Mouse (Mus musculus): ENCODE measurements around the gene Vcan. TPM values are rescaled to one million over a fixed set of nuclear protein-coding genes. Genes with fewer than 3 reads are reported as not detected.

Gene Vcan
- polyA plus RNA-seq, 1 experiment from 2014 or later, result 71.8 TPM

DNA sequence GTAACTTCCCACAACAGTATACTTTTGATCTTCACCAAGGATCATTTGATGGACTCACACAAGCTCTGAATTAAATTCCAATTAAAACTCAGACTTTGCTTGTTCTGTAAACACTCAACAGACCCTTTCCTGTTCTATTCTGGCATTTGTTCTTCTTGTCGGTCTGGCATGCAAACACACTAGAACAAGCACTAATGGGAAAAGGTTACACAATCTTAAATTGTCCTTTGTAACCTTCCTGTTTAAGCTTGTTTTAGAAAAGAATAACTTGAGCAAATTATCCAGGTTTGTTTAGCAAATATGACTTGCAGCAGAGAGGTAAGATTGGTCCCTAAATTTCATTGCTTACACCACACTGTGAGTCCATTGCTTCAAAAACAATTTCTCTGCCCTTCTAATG lies 89.5 kb downstream of the Vcan start:
- ATAC-seq (ENCODE audit: insufficient number of reproducible peaks, insufficient read depth, low FRiP score, low read depth), result no peak
- H3K27ac ChIP-seq (replicated peaks in 1 of 2; ENCODE audit: control insufficient read depth in 1 of 2, insufficient read depth in 1 of 2, low read depth in 2 of 2, low read length in 2 of 2), result no peak overlapping the region
- WGBS, result 35% methylated on average over 1 of the region's 1 CpGs

DNA sequence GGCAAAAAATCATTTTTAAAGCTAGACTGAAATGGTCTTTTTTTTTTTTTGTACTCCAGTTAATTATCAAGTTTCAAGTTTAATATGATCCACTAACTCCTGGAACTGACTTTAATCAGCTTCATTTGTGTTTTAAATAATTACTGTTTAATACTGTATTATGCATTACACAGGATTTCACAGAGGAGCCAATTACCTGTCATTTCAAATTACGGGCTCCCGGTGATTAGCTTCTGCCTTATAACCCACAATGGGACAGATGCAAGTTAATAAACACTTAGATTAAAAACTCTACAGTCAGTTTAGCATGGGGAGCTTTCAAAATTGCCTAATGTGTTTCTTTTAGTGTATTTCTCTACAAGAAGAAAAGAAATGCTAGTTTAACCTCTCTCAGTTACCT lies 96.7 kb downstream of the Vcan start:
- 85% methylated on average over 2 of the region's 2 CpGs for WGBS
- no peaks in the 10 kb centered on the region for H3K4me1 ChIP-seq (ENCODE audit: control insufficient read depth in 2 of 2, insufficient read depth in 2 of 2, low read length in 2 of 2)
- ATAC-seq (ENCODE audit: insufficient number of reproducible peaks, insufficient read depth, low FRiP score, low read depth), result no peak

More for the DNA sequence above, 89.5 kb downstream of the Vcan start:
- H3K36me3 ChIP-seq (ENCODE audit: control insufficient read depth, insufficient read depth, low read length), result peaks cover 29% of the 10 kb centered on the region
- no peaks in the 10 kb centered on the region for H3K9me3 ChIP-seq (ENCODE audit: control insufficient read depth, low read length)
- no peak overlapping the region for H3K9ac ChIP-seq (ENCODE audit: low read length)
- peaks cover 0 to 7% of the 10 kb centered on the region in 2 experiments; a peak in 1 of 4 replicates for H3K4me1 ChIP-seq (ENCODE audit: control insufficient read depth in 2 of 2, insufficient read depth in 2 of 2, low read length in 2 of 2)
- no peak overlapping the region for H3K4me2 ChIP-seq (ENCODE audit: low read length)
- no peak overlapping the region for H3K4me3 ChIP-seq (ENCODE audit: control insufficient read depth in 1 of 2, insufficient read depth in 1 of 2, low read depth in 1 of 2, low read length in 2 of 2)
- H3K27me3 ChIP-seq (ENCODE audit: control insufficient read depth, insufficient read depth, low read length), result no peaks in the 10 kb centered on the region

DNA sequence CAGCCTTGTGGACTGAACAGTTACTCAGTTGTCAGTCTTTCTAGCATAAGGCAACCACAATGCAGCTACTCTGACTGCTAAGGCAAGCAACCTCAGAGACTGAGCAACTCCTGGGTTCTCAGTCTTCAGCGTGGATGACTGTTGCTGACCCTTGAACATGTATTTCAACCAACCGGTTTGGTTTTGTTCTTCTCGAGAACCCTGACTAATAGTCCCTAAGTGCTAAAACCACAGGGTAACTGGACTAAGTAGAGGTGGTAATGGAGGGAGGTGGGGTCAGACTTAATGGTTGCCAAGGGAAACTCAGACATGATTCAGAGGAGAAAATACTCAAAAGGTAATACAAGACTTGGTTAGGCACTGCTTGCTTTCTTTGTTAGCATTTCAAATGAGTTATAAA lies 105.3 kb downstream of the Vcan start:
- Histone ChIP-seq H3K36me3 (ENCODE audit: control insufficient read depth, insufficient read depth, low read length) (no peaks in the 10 kb centered on the region), H3K4me2 (ENCODE audit: low read length) (no peak overlapping the region), H3K4me1 (ENCODE audit: control insufficient read depth in 2 of 2, insufficient read depth in 2 of 2, low read length in 2 of 2) (no peaks in the 10 kb centered on the region), H3K9ac (ENCODE audit: low read length) (no peak overlapping the region), H3K27ac (replicated peaks in 1 of 2; ENCODE audit: control insufficient read depth in 1 of 2, insufficient read depth in 1 of 2, low read depth in 2 of 2, low read length in 2 of 2) (no peak overlapping the region), H3K4me3 (ENCODE audit: control insufficient read depth in 1 of 2, insufficient read depth in 1 of 2, low read depth in 1 of 2, low read length in 2 of 2) (no peak overlapping the region), H3K9me3 (ENCODE audit: control insufficient read depth, low read length) (no peaks in the 10 kb centered on the region), H3K27me3 (ENCODE audit: control insufficient read depth, insufficient read depth, low read length) (no peaks in the 10 kb centered on the region)
- ATAC-seq (ENCODE audit: insufficient number of reproducible peaks, insufficient read depth, low FRiP score, low read depth), result no peak
- 72% methylated on average over 3 of the region's 3 CpGs for WGBS

More for the DNA sequence above, 96.7 kb downstream of the Vcan start:
- H3K27ac ChIP-seq (replicated peaks in 1 of 2; ENCODE audit: control insufficient read depth in 1 of 2, insufficient read depth in 1 of 2, low read depth in 2 of 2, low read length in 2 of 2), result no peak overlapping the region
- H3K4me3 ChIP-seq (ENCODE audit: control insufficient read depth in 1 of 2, insufficient read depth in 1 of 2, low read depth in 1 of 2, low read length in 2 of 2), result no peak overlapping the region
- no peaks in the 10 kb centered on the region for H3K27me3 ChIP-seq (ENCODE audit: control insufficient read depth, insufficient read depth, low read length)
- no peaks in the 10 kb centered on the region for H3K36me3 ChIP-seq (ENCODE audit: control insufficient read depth, insufficient read depth, low read length)
- H3K9me3 ChIP-seq (ENCODE audit: control insufficient read depth, low read length), result no peaks in the 10 kb centered on the region
- H3K9ac ChIP-seq (ENCODE audit: low read length), result no peak overlapping the region
- H3K4me2 ChIP-seq (ENCODE audit: low read length), result no peak overlapping the region

DNA sequence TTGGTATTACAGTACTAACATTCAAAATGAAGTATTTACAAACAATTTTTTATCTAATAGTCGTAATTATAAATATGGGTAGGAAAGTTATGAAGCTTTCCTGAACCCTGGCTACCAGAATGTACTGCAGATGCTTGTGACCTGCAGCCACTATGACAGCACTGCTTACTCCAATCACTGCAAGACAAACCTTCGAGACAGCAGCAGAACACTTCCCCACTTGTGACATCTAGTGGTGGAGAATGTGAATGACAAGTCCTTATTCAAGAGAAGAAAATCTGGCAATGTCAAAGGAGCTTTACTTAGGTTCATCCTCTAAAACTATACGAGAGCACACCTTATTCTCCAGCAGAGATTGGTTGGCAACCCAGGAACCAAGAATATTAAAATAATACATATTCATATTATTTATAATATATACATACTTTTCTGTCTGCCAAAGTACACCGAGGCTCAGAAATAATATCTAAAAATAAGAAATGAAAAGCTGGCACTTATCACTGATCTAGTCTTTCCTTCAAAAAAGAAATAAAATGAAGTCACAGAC lies 108.1 kb downstream of the Vcan start:
- H3K9ac ChIP-seq (ENCODE audit: low read length), result no peak overlapping the region
- H3K27ac ChIP-seq (replicated peaks in 1 of 2; ENCODE audit: control insufficient read depth in 1 of 2, insufficient read depth in 1 of 2, low read depth in 2 of 2, low read length in 2 of 2), result no peak overlapping the region
- no peaks in the 10 kb centered on the region for H3K9me3 ChIP-seq (ENCODE audit: control insufficient read depth, low read length)
- no peaks in the 10 kb centered on the region for H3K36me3 ChIP-seq (ENCODE audit: control insufficient read depth, insufficient read depth, low read length)
- 27% methylated on average over 4 of the region's 4 CpGs for WGBS
- no peak for ATAC-seq (ENCODE audit: insufficient number of reproducible peaks, insufficient read depth, low FRiP score, low read depth)
- H3K4me2 ChIP-seq (ENCODE audit: low read length), result no peak overlapping the region
- no peak overlapping the region for H3K4me3 ChIP-seq (ENCODE audit: control insufficient read depth in 1 of 2, insufficient read depth in 1 of 2, low read depth in 1 of 2, low read length in 2 of 2)
- H3K4me1 ChIP-seq (ENCODE audit: control insufficient read depth in 2 of 2, insufficient read depth in 2 of 2, low read length in 2 of 2), result no peaks in the 10 kb centered on the region
- no peaks in the 10 kb centered on the region for H3K27me3 ChIP-seq (ENCODE audit: control insufficient read depth, insufficient read depth, low read length)

DNA sequence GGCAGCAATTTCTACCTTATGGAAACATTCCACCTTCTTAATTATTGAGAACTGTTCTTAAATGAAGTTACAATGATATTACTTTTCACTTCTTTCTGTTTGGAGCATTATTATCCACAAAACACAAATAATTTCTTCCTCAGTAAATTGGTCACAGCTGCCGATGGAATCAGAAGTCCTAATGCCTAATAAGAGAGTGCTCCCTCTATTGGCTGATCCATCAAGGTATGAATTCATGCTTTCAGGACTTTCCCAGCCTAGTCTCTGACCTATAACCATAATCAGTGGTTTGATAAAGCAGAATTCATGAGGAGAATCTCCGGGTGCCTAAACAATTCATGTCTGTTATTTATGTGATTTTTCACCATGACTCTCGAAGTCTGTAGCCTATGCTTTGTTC lies 123.2 kb downstream of the Vcan start:
- Histone ChIP-seq H3K4me2 (ENCODE audit: low read length) (no peak overlapping the region), H3K9ac (ENCODE audit: low read length) (no peak overlapping the region), H3K4me3 (ENCODE audit: control insufficient read depth in 1 of 2, insufficient read depth in 1 of 2, low read depth in 1 of 2, low read length in 2 of 2) (no peak overlapping the region), H3K4me1 (ENCODE audit: control insufficient read depth in 2 of 2, insufficient read depth in 2 of 2, low read length in 2 of 2) (no peaks in the 10 kb centered on the region), H3K27me3 (ENCODE audit: control insufficient read depth, insufficient read depth, low read length) (no peaks in the 10 kb centered on the region), H3K9me3 (ENCODE audit: control insufficient read depth, low read length) (no peaks in the 10 kb centered on the region), H3K27ac (replicated peaks in 1 of 2; ENCODE audit: control insufficient read depth in 1 of 2, insufficient read depth in 1 of 2, low read depth in 2 of 2, low read length in 2 of 2) (no peak overlapping the region), H3K36me3 (ENCODE audit: control insufficient read depth, insufficient read depth, low read length) (no peaks in the 10 kb centered on the region)
- 76% methylated on average over 3 of the region's 3 CpGs for WGBS
- no peak for ATAC-seq (ENCODE audit: insufficient number of reproducible peaks, insufficient read depth, low FRiP score, low read depth)

DNA sequence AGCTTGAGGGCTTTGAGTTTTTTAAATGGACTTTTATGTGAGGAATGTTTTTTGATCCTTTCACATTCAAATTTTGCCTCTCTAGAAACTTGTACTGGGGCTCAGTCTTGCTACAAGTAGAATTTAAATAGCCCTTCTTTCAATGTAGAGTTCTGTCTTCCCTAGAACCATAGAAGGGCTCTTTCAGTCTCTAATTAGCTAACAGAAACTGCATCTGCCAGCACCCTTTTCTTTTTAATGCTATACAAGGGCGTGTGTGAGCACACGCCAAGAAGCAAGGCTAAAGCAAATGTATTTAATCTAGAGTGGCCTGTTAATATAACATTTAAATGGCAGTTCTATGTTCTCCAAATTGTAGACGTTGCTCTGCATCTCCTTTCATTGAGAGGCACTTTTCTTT lies 134.9 kb downstream of the Vcan start:
- Histone ChIP-seq H3K27ac (replicated peaks in 1 of 2; ENCODE audit: control insufficient read depth in 1 of 2, insufficient read depth in 1 of 2, low read depth in 2 of 2, low read length in 2 of 2) (no peak overlapping the region), H3K9me3 (ENCODE audit: control insufficient read depth, low read length) (no peaks in the 10 kb centered on the region), H3K4me1 (ENCODE audit: control insufficient read depth in 2 of 2, insufficient read depth in 2 of 2, low read length in 2 of 2) (no peaks in the 10 kb centered on the region), H3K4me2 (ENCODE audit: low read length) (no peak overlapping the region), H3K9ac (ENCODE audit: low read length) (no peak overlapping the region), H3K27me3 (ENCODE audit: control insufficient read depth, insufficient read depth, low read length) (no peaks in the 10 kb centered on the region), H3K4me3 (ENCODE audit: control insufficient read depth in 1 of 2, insufficient read depth in 1 of 2, low read depth in 1 of 2, low read length in 2 of 2) (no peak overlapping the region), H3K36me3 (ENCODE audit: control insufficient read depth, insufficient read depth, low read length) (no peaks in the 10 kb centered on the region)
- no peak for ATAC-seq (ENCODE audit: insufficient number of reproducible peaks, insufficient read depth, low FRiP score, low read depth)
- 75% methylated on average over 3 of the region's 3 CpGs for WGBS

Other genes with a start within 250 kb of the Vcan start
- gene Hapln1, start 202.7 kb downstream of the Vcan start, polyA plus RNA-seq (2014; fragmentation: Nextera tagmentation; extraction: Ambion mirVana), result 6.7 and 8.2 TPM in 2 replicates

All from heart, embryonic 14.5 days (tissue).